Mouse (Mus musculus): ENCODE results near the gene 2900092C05Rik.

Gene 2900092C05Rik

DNA sequence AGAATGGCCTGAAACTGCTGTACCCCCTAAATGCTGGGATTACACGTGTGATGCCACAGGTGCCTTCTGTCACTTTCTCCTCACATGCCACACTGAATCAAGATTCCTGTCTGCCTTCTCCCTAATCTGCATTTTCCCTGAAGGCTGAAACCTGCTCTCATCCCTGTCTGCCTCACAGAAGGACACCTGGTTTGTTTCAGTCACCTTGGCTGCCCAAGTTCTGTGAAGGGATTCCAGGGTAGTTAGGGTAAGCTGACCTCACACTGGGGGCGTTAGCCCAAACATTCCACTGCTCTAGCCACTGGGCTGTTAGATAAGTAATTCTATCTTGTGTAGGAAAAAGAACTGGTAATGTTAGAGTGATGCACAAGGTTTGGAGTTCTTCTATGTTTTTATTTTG is at the start of gene 2900092C05Rik:
Gene 2900092C05Rik (plus strand): TSS at position 301 of the 400 bp plus-strand sequence.
- DNase-seq (ENCODE audit: low read depth, low spot score), result no peak

DNA sequence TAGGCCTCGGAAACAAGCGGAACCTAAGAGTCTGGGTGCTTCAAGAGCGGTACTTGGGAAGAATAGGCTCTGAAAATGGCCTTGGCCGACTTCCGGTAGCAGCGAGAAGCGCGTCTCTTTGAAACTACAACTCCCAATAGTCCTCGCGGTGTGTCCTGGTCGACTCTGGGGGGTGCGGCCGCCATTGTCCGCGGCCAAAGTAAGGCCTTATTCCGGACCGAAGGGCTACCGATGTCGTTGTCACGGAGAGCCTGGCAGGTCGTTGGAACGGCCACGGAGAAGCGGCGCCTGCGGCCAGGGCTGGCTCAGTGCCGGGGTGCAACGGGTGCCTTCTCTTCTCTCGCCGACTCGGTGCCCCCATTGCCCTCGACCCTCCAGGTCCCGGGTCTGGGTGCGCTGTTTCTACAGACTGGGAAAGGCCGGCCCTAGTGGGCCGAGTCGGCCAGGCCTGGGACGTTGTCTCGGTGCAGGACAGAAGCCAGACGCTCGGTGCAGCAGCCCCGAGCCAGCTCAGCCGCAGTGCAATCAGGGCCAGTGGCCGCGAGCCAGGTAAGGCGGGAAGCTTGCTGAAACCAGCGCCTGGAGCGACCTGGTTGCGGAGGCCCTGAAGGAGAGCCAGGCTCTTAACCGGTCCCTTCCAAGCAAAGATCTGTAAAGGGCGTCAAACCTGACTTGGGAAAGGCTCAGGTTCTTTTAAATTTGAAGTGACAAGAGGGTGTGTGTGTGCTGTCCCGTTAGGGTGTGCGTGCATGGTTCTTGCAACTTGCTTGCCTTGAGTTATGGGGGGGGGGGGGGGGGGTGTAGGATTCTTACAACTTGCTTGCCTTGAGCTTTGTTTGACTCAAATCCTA is 33.9 kb upstream of the 2900092C05Rik start, which contains the start of gene Zfp606:
Gene Zfp606 (plus strand): TSS at position 136 of the 851 bp plus-strand sequence.
- peak; percentile 91 for DNase-seq (ENCODE audit: low read depth, low spot score)

DNA sequence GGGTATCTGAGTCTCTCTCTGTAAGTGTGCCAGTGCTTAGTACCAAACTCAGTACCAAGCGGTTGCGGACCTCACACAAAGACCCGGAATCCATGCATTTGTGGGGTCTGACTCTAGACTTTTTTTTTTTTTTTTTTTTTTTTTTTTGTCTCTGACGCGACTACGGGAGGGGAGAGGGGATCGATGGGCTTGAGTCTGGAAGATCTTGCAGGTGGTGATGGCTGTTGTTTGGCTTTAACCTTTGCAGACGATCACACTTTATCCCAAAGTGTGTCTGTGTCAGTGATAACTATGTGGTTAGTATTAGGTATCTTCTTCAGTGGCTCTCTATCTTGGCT is 33.3 kb upstream of the 2900092C05Rik start:
- DNase-seq (ENCODE audit: low read depth, low spot score), result peak; percentile 46

DNA sequence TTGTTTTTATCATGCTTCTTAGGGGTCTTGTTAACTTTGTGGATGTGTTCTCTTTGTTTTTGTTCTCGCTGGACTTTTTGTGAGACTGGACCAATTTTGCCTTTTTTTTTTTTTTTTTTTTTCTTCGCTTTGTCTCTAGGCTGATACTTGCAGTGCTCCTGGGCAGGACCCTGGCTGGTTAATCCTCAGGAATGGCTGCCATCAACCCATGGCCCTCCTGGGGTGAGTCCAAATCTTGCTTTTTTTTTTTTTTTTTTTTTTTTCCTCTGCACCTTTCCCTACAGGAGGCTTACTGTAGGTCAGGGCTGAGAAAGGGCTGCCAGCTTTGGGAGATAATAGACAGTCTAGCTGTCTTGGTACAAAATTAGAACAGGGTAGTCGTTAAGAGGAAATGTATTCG is 32.8 kb upstream of the 2900092C05Rik start:
- DNase-seq (ENCODE audit: low read depth, low spot score), result no peak

DNA sequence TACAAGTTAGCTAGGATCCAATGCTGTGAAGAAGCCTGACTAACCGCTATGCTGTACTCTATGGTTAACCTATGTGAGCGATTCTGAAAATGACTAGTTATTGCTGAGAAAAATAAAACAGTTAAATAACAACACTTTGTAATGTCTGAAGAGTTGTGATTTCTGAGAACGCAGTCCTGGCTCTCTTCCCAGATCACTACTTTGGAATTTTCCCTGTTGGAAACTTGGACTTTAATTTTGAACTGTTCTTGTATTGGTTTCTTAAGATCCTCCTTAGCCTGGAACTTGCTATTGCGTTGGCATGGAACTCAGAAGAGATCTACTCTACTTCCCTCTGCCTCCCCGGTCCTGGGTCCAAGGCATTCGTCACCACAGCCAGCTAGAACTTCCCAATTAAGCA is 28.5 kb upstream of the 2900092C05Rik start:
- no peak for DNase-seq (ENCODE audit: low read depth, low spot score)

DNA sequence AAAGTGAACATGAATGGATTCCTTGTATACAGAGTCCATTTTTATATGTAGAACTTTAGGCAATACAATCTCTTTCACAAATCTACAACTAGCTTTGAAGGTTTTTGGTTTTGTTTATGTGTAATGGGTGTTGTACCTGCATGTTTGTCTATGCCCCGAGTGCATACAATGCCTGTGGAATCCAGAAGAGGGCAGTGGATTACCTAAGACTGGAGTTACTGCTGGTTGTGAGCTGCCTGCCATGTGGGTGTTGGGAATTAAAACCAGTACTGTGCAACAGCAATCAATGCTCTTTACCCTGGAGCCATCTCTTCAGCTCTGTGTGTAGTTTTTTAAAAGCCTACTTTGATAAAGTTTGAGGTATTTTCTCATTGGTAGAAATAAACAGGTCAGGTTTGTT is 26.4 kb upstream of the 2900092C05Rik start:
- peak; percentile 27 for DNase-seq (ENCODE audit: low read depth, low spot score)

DNA sequence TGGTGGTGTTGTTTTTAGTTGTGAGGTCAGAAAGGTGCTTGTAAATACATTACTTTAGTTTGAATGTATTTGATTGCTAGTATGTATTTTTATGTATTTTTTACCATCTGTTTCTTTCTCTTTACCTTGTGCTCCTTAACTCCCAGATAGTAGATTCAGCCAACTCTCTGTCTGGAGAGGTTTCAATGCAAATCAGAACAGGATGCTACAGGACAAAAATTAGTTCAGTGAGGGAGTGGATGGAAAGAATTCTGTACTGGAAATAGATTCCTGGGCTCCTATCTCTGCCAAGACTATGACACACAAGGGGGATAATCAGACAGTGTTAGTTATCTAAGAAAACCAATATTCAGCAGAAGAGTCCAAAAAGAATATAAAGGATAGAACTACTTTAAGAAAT is 25.6 kb upstream of the 2900092C05Rik start:
- no peak for DNase-seq (ENCODE audit: low read depth, low spot score)

DNA sequence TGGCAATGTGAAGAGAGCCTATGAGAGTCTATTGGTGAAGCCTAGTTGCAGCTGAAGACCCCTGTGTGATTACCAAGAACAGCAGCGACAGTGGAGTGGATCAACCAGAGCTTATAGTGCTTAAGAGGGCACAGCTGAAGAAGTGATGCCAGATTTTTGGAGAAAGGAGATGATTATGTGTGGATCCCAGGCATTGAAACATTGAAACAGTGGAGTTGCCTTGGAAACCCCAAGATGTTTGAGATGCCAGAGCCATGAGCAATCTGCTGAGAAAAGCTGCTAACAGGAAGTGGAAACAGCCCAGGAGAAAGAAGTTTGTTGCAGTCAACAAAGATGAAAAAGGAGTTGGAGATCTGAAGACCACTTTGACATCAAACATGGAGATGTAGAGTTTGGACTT is 1.4 kb upstream of the 2900092C05Rik start:
- no peak for DNase-seq (ENCODE audit: low read depth, low spot score)

Measured in A20 (cell line).